Mouse (Mus musculus): ENCODE measurements at regions not wholly inside any gene's neighbourhood (a gene's known extent, or its start where the extent isn't known, plus 50 kb on each side); places are given as distances from the start of the nearest gene placed in this dataset.

GRCm38 (mm10) chr13:101305695-101306413, 462.2 kb downstream of the Pik3r1 start:
- Histone ChIP-seq H3K36me3 (no peaks in the 10 kb centered on the region), H3K4me1 (replicated peaks) (no peaks in the 10 kb centered on the region), H3K4me3 (no peak overlapping the region), H3K9me3 (no peaks in the 10 kb centered on the region), H3K27me3 (no peaks in the 10 kb centered on the region), H3K27ac (replicated peaks) (peak overlapping the region; percentile 22; the same call in 1 of the 2 replicates), H3K4me2 (no peak overlapping the region), H3K9ac (no peak overlapping the region)
- WGBS, result 53% methylated on average over 11 of the region's 11 CpGs
- ATAC-seq (ENCODE audit: low FRiP score, low read depth), result peak; percentile 61; the same call in 1 of the 2 replicates

GRCm38 (mm10) chr13:101305063-101305462, 463.0 kb downstream of the Pik3r1 start:
- Histone ChIP-seq H3K4me1 (replicated peaks) (no peaks in the 10 kb centered on the region), H3K27ac (replicated peaks) (peak overlapping the region; percentile 22; the same call in 1 of the 2 replicates), H3K9ac (no peak overlapping the region), H3K27me3 (no peaks in the 10 kb centered on the region), H3K36me3 (no peaks in the 10 kb centered on the region), H3K4me3 (no peak overlapping the region), H3K9me3 (no peaks in the 10 kb centered on the region), H3K4me2 (no peak overlapping the region)
- no peak for ATAC-seq (ENCODE audit: low FRiP score, low read depth)
- WGBS, result 73% methylated on average over 6 of the region's 6 CpGs

- H3K9me3 ChIP-seq, result no peaks in the 10 kb centered on the region
- no peak for ATAC-seq (ENCODE audit: low FRiP score, low read depth)
- 71% methylated on average over 2 of the region's 2 CpGs for WGBS
- no peaks in the 10 kb centered on the region for H3K27me3 ChIP-seq
- H3K4me2 ChIP-seq, result no peak overlapping the region
- H3K4me1 ChIP-seq (replicated peaks), result no peaks in the 10 kb centered on the region
- H3K9ac ChIP-seq, result no peak overlapping the region
- no peak overlapping the region for H3K27ac ChIP-seq (replicated peaks)
- no peak overlapping the region for H3K4me3 ChIP-seq
- H3K36me3 ChIP-seq, result no peaks in the 10 kb centered on the region
Observed at GRCm38 (mm10) chr13:101301361-101301760, 466.7 kb downstream of the Pik3r1 start.

GRCm38 (mm10) chr13:101289407-101289806, 456.2 kb upstream of the Slc30a5 start:
- no peak overlapping the region for H3K4me2 ChIP-seq
- H3K36me3 ChIP-seq, result no peaks in the 10 kb centered on the region
- H3K27ac ChIP-seq (replicated peaks), result no peak overlapping the region
- 0 out of 2 replicates have a peak, but pooled peaks cover 3% of the 10 kb centered on the region for H3K4me1 ChIP-seq (replicated peaks)
- no peaks in the 10 kb centered on the region for H3K27me3 ChIP-seq
- no peak overlapping the region for H3K9ac ChIP-seq
- H3K4me3 ChIP-seq, result no peak overlapping the region
- WGBS, result 90% methylated on average over 4 of the region's 4 CpGs
- H3K9me3 ChIP-seq, result no peaks in the 10 kb centered on the region
- ATAC-seq (ENCODE audit: low FRiP score, low read depth), result no peak

GRCm38 (mm10) chr13:101287131-101287530, 453.9 kb upstream of the Slc30a5 start:
- Histone ChIP-seq H3K27me3 (no peaks in the 10 kb centered on the region), H3K4me2 (no peak overlapping the region), H3K9ac (no peak overlapping the region), H3K4me3 (no peak overlapping the region), H3K9me3 (no peaks in the 10 kb centered on the region), H3K36me3 (no peaks in the 10 kb centered on the region), H3K27ac (replicated peaks) (no peak overlapping the region), H3K4me1 (replicated peaks) (0 out of 2 replicates have a peak, but pooled peaks cover 3% of the 10 kb centered on the region)
- WGBS, result 69% methylated on average over 4 of the region's 4 CpGs
- ATAC-seq (ENCODE audit: low FRiP score, low read depth), result no peak

GRCm38 (mm10) chr13:101286029-101286917, 453.0 kb upstream of the Slc30a5 start:
- no peak overlapping the region for H3K9ac ChIP-seq
- no peak for ATAC-seq (ENCODE audit: low FRiP score, low read depth)
- H3K27me3 ChIP-seq, result no peaks in the 10 kb centered on the region
- 67% methylated on average over 15 of the region's 15 CpGs for WGBS
- H3K4me2 ChIP-seq, result no peak overlapping the region
- 0 out of 2 replicates have a peak, but pooled peaks cover 3% of the 10 kb centered on the region for H3K4me1 ChIP-seq (replicated peaks)
- H3K4me3 ChIP-seq, result no peak overlapping the region
- H3K9me3 ChIP-seq, result no peaks in the 10 kb centered on the region
- H3K36me3 ChIP-seq, result no peaks in the 10 kb centered on the region
- no peak overlapping the region for H3K27ac ChIP-seq (replicated peaks)

GRCm38 (mm10) chr13:101278127-101278526, 444.9 kb upstream of the Slc30a5 start:
- Histone ChIP-seq H3K36me3 (no peaks in the 10 kb centered on the region), H3K27ac (replicated peaks) (no peak overlapping the region), H3K4me2 (no peak overlapping the region), H3K4me1 (replicated peaks) (no peaks in the 10 kb centered on the region), H3K27me3 (no peaks in the 10 kb centered on the region), H3K9me3 (no peaks in the 10 kb centered on the region), H3K9ac (no peak overlapping the region), H3K4me3 (no peak overlapping the region)
- no peak for ATAC-seq (ENCODE audit: low FRiP score, low read depth)
- 83% methylated on average over 1 of the region's 1 CpGs for WGBS

GRCm38 (mm10) chr13:101276766-101277165, 443.5 kb upstream of the Slc30a5 start:
- Histone ChIP-seq H3K36me3 (no peaks in the 10 kb centered on the region), H3K9me3 (no peaks in the 10 kb centered on the region), H3K4me3 (no peak overlapping the region), H3K27ac (replicated peaks) (no peak overlapping the region), H3K4me1 (replicated peaks) (no peaks in the 10 kb centered on the region), H3K9ac (no peak overlapping the region), H3K27me3 (no peaks in the 10 kb centered on the region), H3K4me2 (no peak overlapping the region)
- WGBS, result 83% methylated on average over 2 of the region's 2 CpGs
- ATAC-seq (ENCODE audit: low FRiP score, low read depth), result no peak

GRCm38 (mm10) chr13:101274470-101275141, 441.4 kb upstream of the Slc30a5 start:
- no peak for ATAC-seq (ENCODE audit: low FRiP score, low read depth)
- no peaks in the 10 kb centered on the region for H3K9me3 ChIP-seq
- H3K4me2 ChIP-seq, result no peak overlapping the region
- no peak overlapping the region for H3K9ac ChIP-seq
- WGBS, result 68% methylated on average over 7 of the region's 7 CpGs
- no peaks in the 10 kb centered on the region for H3K4me1 ChIP-seq (replicated peaks)
- no peak overlapping the region for H3K4me3 ChIP-seq
- no peaks in the 10 kb centered on the region for H3K36me3 ChIP-seq
- no peak overlapping the region for H3K27ac ChIP-seq (replicated peaks)
- H3K27me3 ChIP-seq, result no peaks in the 10 kb centered on the region

GRCm38 (mm10) chr13:101273321-101273720, 440.1 kb upstream of the Slc30a5 start:
- no peak overlapping the region for H3K9ac ChIP-seq

GRCm38 (mm10) chr13:101253698-101254468, 420.7 kb upstream of the Slc30a5 start:
- Histone ChIP-seq H3K27me3 (no peaks in the 10 kb centered on the region), H3K4me2 (no peak overlapping the region), H3K4me1 (replicated peaks) (no peaks in the 10 kb centered on the region), H3K9me3 (no peaks in the 10 kb centered on the region), H3K4me3 (no peak overlapping the region), H3K9ac (no peak overlapping the region), H3K36me3 (no peaks in the 10 kb centered on the region), H3K27ac (replicated peaks) (no peak overlapping the region)
- no peak for ATAC-seq (ENCODE audit: low FRiP score, low read depth)
- 79% methylated on average over 5 of the region's 5 CpGs for WGBS

More at GRCm38 (mm10) chr13:101273321-101273720, 440.1 kb upstream of the Slc30a5 start:
- Histone ChIP-seq H3K9me3 (no peaks in the 10 kb centered on the region), H3K4me3 (no peak overlapping the region), H3K36me3 (no peaks in the 10 kb centered on the region), H3K27ac (replicated peaks) (no peak overlapping the region), H3K4me1 (replicated peaks) (no peaks in the 10 kb centered on the region), H3K4me2 (no peak overlapping the region), H3K27me3 (no peaks in the 10 kb centered on the region)
- 82% methylated on average over 7 of the region's 7 CpGs for WGBS
- no peak for ATAC-seq (ENCODE audit: low FRiP score, low read depth)
